Mouse (Mus musculus) cerebellum, adult 11-12 months (tissue): ENCODE measurements around the gene Chic1.

Experiments used
- DNase-seq: peaks from one replicate; pipeline ENCODE4 v3.0.0; 2022

Chic1 gene

GRCm38 (mm10) chrX:103438023-103438422, 81.7 kb downstream of the Chic1 start:
- DNase-seq = no peak

DNA sequence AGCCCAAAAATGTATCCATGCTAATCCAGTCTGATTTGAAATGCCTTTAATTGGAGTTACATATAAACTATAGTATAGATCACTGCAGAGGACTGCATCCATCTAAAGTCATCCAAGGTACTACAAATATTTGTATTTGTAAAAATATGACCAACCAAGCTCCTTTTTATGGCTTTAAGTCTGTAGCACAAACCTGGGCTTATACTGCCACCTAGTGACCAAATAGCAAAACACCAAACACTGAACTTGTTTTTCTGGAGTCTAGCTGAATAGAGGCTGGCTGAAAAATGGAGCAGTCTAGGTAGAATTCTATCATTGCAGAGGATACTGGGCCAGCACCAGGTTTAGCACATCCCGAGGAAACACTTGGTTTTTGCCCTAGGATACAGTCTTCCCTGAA, 84.5 kb downstream of the Chic1 start:
- no peak for DNase-seq

DNA sequence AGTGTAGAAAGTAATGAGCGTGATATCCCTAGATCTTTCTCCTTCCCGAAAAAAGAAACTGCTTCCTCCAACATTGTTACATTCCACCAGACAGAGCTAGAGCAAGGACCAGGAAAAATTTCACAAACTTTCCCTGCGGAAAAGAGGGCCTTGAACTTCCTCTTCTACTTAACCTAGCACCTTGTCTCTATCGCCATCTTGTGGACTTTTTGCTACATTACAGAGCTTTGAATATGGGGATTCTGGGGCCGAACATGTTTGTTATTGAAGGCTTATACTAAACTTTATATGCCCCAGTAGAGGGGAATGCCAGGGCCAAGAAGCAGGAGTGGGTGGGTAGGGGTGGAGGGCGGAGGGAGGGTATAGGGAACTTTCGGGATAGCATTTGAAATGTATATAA, 87.5 kb downstream of the Chic1 start:
- DNase-seq = no peak
